Mouse (Mus musculus) embryonic stem cell, embryonic (primary cell): ENCODE data around the gene Fam205c.

Source experiments
- CTCF ChIA-PET, 4 experiments: fragments of 300-600 bp in 2 of 4; fragments of 350-600 bp in 2 of 4; sonication (Branson Sonifier 250); formaldehyde crosslinking; loops; one replicate each; lab custom pipeline; 2022; ENCODE audit warnings: inconsistent platforms in 2 of 4; lab: Charles Lee
- POLR2A ChIA-PET, 4 experiments: fragments of 300-600 bp in 2 of 4; fragments of 350-600 bp in 2 of 4; sonication (Branson Sonifier 250); formaldehyde crosslinking; loops; one replicate each; lab custom pipeline; 2022; ENCODE audit warnings: antibody characterized with exemption in 4 of 4, inconsistent platforms in 1 of 4; lab: Charles Lee

Fam205c gene

GRCm38 (mm10) chr4:42874134-42874533, at the start of gene Fam205c:
Gene Fam205c, minus strand, starts transcription at chr4:42874234.
- ChIA-PET POLR2A (interaction anchor here in 1 of 4 experiments (0.5 kb wide), 1 partner anchor 605 kb away, joined by 3 read pairs; no protein-coding TSS in a partner anchor), CTCF (interaction anchor here in 1 of 4 experiments (0.5 kb wide), 1 partner anchor 605 kb away, joined by 3 read pairs; no protein-coding TSS in a partner anchor)

- ChIA-PET CTCF (no interaction called here), POLR2A (interaction anchor here in 1 of 4 experiments (1.5 kb wide), 1 partner anchor 28 kb away, joined by 4 read pairs; the partner anchor contains the start of gene Dnajb5)
These were observed 48.4 kb upstream of the Fam205c start for GRCm38 (mm10) chr4:42922461-42922860.

- POLR2A ChIA-PET, result interaction anchor here in 3 of 4 experiments (0.6 to 1.5 kb wide), 3 partner anchors 21 to 369 kb away, joined by 3 to 5 read pairs (median 4); partner anchors contain the start of gene Dnajb5 (in 1 of the 3)
- CTCF ChIA-PET, result interaction anchor here in 1 of 4 experiments (0.6 kb wide), 1 partner anchor 16 kb away, joined by 5 read pairs; no protein-coding TSS in a partner anchor
These were observed 48.0 kb upstream of the Fam205c start for GRCm38 (mm10) chr4:42922056-42922455.

- ChIA-PET CTCF (interaction anchor here in 2 of 4 experiments (0.6 to 0.7 kb wide), 2 partner anchors 17 to 156 kb away, joined by 3 to 5 read pairs; no protein-coding TSS in a partner anchor), POLR2A (interaction anchor here (0.6 to 1.5 kb wide), 4 partner anchors 20 to 369 kb away, joined by 3 to 5 read pairs (median 4); partner anchors contain the start of gene Dnajb5 (in 1 of the 4))
These were observed 47.5 kb upstream of the Fam205c start for GRCm38 (mm10) chr4:42921536-42921935.

- ChIA-PET POLR2A (interaction anchor here in 1 of 4 experiments (0.9 kb wide), 1 partner anchor 26 kb away, joined by 3 read pairs; no protein-coding TSS in a partner anchor), CTCF (interaction anchor here in 1 of 4 experiments (1.6 kb wide), 1 partner anchor 41 kb away, joined by 5 read pairs; no protein-coding TSS in a partner anchor)
These were observed 46.7 kb upstream of the Fam205c start for GRCm38 (mm10) chr4:42920726-42921125.

DNA sequence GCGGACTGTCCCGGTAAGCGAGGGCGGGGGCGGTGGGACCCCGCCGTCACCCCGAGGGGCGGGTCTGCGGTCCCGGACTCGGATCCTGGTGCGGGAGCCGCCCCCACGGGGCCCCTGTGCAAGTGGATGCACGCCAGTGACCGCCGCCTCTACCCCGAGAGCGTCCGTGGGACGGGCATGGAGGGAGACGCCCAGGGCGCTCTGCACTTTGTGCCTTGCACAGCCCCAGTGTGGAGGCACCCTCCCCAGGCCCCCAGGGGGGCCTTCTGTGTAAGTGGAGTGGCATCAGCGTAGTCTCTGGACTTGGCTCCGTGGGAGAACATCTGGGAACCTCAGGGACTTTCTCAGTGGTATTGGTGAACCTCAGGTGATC, 43.4 kb upstream of the Fam205c start:
- CTCF ChIA-PET, result interaction anchor here in 1 of 4 experiments (1.1 to 1.8 kb wide), 3 partner anchors 28 to 37 kb away, joined by 3 to 5 read pairs (median 4); partner anchors contain the start of gene Dnajb5
- POLR2A ChIA-PET, result interaction anchor here in 1 of 4 experiments (1.4 kb wide), 1 partner anchor 16 kb away, joined by 4 read pairs; no protein-coding TSS in a partner anchor

GRCm38 (mm10) chr4:42916617-42917401, 42.8 kb upstream of the Fam205c start, which contains the start of gene Phf24:
Gene Phf24, plus strand, starts transcription at chr4:42916660.
- ChIA-PET CTCF (interaction anchor here (0.6 to 1.8 kb wide), 7 partner anchors 15 to 94 kb away, joined by 3 to 6 read pairs (median 4); partner anchors contain the start of gene Dnajb5 (in 1 of the 4)), POLR2A (interaction anchor here in 3 of 4 experiments (0.6 to 1.4 kb wide), 4 partner anchors 16 to 94 kb away, joined by 3 to 11 read pairs (median 4); partner anchors contain the start of gene Dnajb5 (in 1 of the 3))

- POLR2A ChIA-PET, result interaction anchor here in 3 of 4 experiments (0.6 to 0.7 kb wide), 3 partner anchors 30 to 95 kb away, joined by 3 to 11 read pairs (median 4); partner anchors contain the start of gene Dnajb5 (in 1 of the 3)
- CTCF ChIA-PET, result interaction anchor here (0.6 to 1.8 kb wide), 6 partner anchors 14 to 95 kb away, joined by 3 to 6 read pairs (median 4); partner anchors contain the start of gene Dnajb5 (in 1 of the 4)
These were observed 41.9 kb upstream of the Fam205c start for GRCm38 (mm10) chr4:42915966-42916365.

GRCm38 (mm10) chr4:42915311-42915710, 41.3 kb upstream of the Fam205c start:
- POLR2A ChIA-PET, result no interaction called here
- CTCF ChIA-PET, result no interaction called here

- CTCF ChIA-PET, result interaction anchor here in 1 of 4 experiments (1.3 to 1.4 kb wide), 2 partner anchors 32 to 41 kb away, joined by 3 to 4 read pairs; no protein-coding TSS in a partner anchor
- POLR2A ChIA-PET, result no interaction called here
These were observed 39.4 kb upstream of the Fam205c start for GRCm38 (mm10) chr4:42913391-42913790.

- CTCF ChIA-PET, result interaction anchor here in 2 of 4 experiments (0.7 to 0.9 kb wide), 2 partner anchors 40 to 116 kb away, joined by 3 read pairs; no protein-coding TSS in a partner anchor
- POLR2A ChIA-PET, result interaction anchor here in 1 of 4 experiments (0.9 kb wide), 1 partner anchor 10 kb away, joined by 3 read pairs; no protein-coding TSS in a partner anchor
These were observed 30.9 kb upstream of the Fam205c start for GRCm38 (mm10) chr4:42904966-42905365.

GRCm38 (mm10) chr4:42904523-42904922, 30.5 kb upstream of the Fam205c start:
- CTCF ChIA-PET, result interaction anchor here in 1 of 4 experiments (0.9 kb wide), 1 partner anchor 117 kb away, joined by 3 read pairs; no protein-coding TSS in a partner anchor
- POLR2A ChIA-PET, result interaction anchor here in 1 of 4 experiments (0.7 to 0.9 kb wide), 2 partner anchors 10 to 702 kb away, joined by 3 read pairs; no protein-coding TSS in a partner anchor

- POLR2A ChIA-PET, result interaction anchor here in 2 of 4 experiments (0.7 to 1.5 kb wide), 2 partner anchors 46 to 703 kb away, joined by 3 to 4 read pairs; no protein-coding TSS in a partner anchor
- CTCF ChIA-PET, result interaction anchor here in 2 of 4 experiments (1.0 to 1.2 kb wide), 2 partner anchors 42 to 50 kb away, joined by 3 read pairs; no protein-coding TSS in a partner anchor
These were observed 29.9 kb upstream of the Fam205c start for GRCm38 (mm10) chr4:42903942-42904341.

DNA sequence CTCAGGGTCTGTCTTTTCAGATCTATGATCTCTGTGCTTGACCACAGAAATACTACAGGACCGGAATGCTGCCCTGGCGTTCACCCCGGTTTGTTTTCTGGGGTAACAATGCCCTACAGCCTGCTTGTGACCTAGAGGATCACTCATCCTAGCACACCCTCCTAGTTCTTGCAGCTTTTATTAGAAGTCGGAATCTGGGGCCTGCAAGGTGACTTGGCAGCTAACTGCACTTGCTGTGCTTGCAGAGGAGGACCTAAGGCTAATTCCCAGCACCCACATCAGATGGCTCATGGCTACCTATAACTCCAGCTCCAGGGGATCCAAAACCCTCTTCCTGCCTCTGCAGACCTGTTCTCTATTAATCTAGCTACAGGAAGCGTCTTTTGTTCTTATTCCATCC, 28.7 kb upstream of the Fam205c start:
- ChIA-PET POLR2A (interaction anchor here in 1 of 4 experiments (1.5 kb wide), 1 partner anchor 48 kb away, joined by 4 read pairs; no protein-coding TSS in a partner anchor), CTCF (interaction anchor here in 3 of 4 experiments (0.6 to 1.2 kb wide), 3 partner anchors 16 to 51 kb away, joined by 3 read pairs; no protein-coding TSS in a partner anchor)

DNA sequence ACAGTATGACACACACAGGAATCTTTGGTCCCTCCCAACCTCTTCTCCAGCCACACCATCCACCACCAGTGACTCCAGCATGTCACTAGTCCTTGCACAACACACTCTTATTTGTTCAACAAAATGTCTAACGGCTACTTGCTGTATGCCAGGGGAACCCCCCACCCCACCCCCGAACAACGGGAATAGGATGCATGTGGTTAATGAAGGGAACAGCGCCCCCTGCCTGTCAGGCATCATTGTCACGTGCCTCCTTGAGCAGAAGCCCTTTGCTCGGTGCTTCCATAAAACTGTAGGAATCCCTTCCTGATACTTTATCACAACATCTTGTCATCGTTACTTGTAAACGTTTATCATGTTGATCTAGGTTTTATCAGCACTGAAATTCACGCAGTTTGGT, 28.1 kb upstream of the Fam205c start:
- CTCF ChIA-PET, result interaction anchor here in 2 of 4 experiments (0.7 to 1.5 kb wide), 3 partner anchors 9 to 32 kb away, joined by 3 read pairs; partner anchors contain the start of gene Phf24 (in 1 of the 2)
- POLR2A ChIA-PET, result no interaction called here

- POLR2A ChIA-PET, result interaction anchor here in 2 of 4 experiments (0.6 to 1.6 kb wide), 5 partner anchors 17 to 1207 kb away, joined by 3 to 6 read pairs (median 4); no protein-coding TSS in a partner anchor
These were observed 26.8 kb upstream of the Fam205c start for GRCm38 (mm10) chr4:42900878-42901277.

GRCm38 (mm10) chr4:42898914-42899313, 24.9 kb upstream of the Fam205c start:
- CTCF ChIA-PET, result interaction anchor here in 2 of 4 experiments (0.7 to 1.0 kb wide), 2 partner anchors 40 to 629 kb away, joined by 3 to 7 read pairs; no protein-coding TSS in a partner anchor
- POLR2A ChIA-PET, result no interaction called here

More at GRCm38 (mm10) chr4:42900878-42901277, 26.8 kb upstream of the Fam205c start:
- CTCF ChIA-PET, result interaction anchor here in 3 of 4 experiments (0.7 to 1.5 kb wide), 5 partner anchors 15 to 60 kb away, joined by 3 to 5 read pairs (median 3); partner anchors contain the start of gene Phf24 (in 1 of the 3)
